Mouse (Mus musculus) forebrain, embryonic 16.5 days (tissue): ENCODE measurements around the gene Galnt6. TPM values are rescaled to one million over a fixed set of nuclear protein-coding genes. Genes with fewer than 3 reads are reported as not detected.

Source experiments
- ATAC-seq: fragments of 200-750 bp; cut with Nextera tagmentation; 2 replicates; pipeline ENCODE4 v1.8.0; 2017; ENCODE audit warnings: mild to moderate bottlenecking, moderate library complexity
- H3K27ac ChIP-seq: fragments of 300-500 bp; sonication (generic); 2 replicates; pipeline ENCODE4 v1.5.1; 2014; ENCODE audit warnings: low read length, control low read depth
- H3K27me3 ChIP-seq: fragments of 300-500 bp; sonication (generic); replicated peaks from 2 replicates; pipeline ENCODE4 v1.6.1; 2014; ENCODE audit warnings: low read length; ENCODE audit not compliant: control insufficient read depth, insufficient read depth
- H3K36me3 ChIP-seq: fragments of 300-500 bp; sonication (generic); 2 replicates; pipeline ENCODE4 v1.6.1; 2014; ENCODE audit not compliant: control insufficient read depth, insufficient read depth
- H3K4me1 ChIP-seq: fragments of 300-500 bp; sonication (generic); replicated peaks from 2 replicates; pipeline ENCODE4 v1.6.1; 2014; ENCODE audit warnings: low read length; ENCODE audit not compliant: control insufficient read depth, insufficient read depth
- H3K4me2 ChIP-seq: fragments of 300-500 bp; sonication (generic); 2 replicates; pipeline ENCODE4 v1.6.1; 2014; ENCODE audit warnings: mild to moderate bottlenecking, low read length, control low read depth
- H3K4me3 ChIP-seq: fragments of 300-500 bp; sonication (generic); replicated peaks from 2 replicates; pipeline ENCODE4 v1.5.1; 2014; ENCODE audit warnings: mild to moderate bottlenecking, low read length, control low read depth
- H3K9ac ChIP-seq: fragments of 300-500 bp; sonication (generic); replicated peaks from 2 replicates; pipeline ENCODE4 v1.6.1; 2014; ENCODE audit warnings: low read depth, low read length, control low read depth
- H3K9me3 ChIP-seq: fragments of 300-500 bp; sonication (generic); 2 replicates; pipeline ENCODE4 v1.6.1; 2016; ENCODE audit warnings: low read length; ENCODE audit not compliant: control insufficient read depth
- WGBS: fragments of 180-500 bp; shearing (Covaris S2); extraction: QIAGEN DNeasy Blood & Tissue Kit; methylation state at CpG from one replicate; pipeline ENCODE4 v1.1.7; 2014; 5-methylcytosine and 5-hydroxymethylcytosine counted together
- polyA plus RNA-seq: library from polyadenylated mRNA; unstranded; fragments of >200 nt; fragmentation: Nextera tagmentation; extraction: Ambion mirVana; gene quantifications from 2 replicates; pipeline ENCODE4 v1.2.1, GENCODE M21; 2015

Gene Galnt6
- polyA plus RNA-seq, 1 experiment from 2014 or later, result 0.34 TPM

DNA sequence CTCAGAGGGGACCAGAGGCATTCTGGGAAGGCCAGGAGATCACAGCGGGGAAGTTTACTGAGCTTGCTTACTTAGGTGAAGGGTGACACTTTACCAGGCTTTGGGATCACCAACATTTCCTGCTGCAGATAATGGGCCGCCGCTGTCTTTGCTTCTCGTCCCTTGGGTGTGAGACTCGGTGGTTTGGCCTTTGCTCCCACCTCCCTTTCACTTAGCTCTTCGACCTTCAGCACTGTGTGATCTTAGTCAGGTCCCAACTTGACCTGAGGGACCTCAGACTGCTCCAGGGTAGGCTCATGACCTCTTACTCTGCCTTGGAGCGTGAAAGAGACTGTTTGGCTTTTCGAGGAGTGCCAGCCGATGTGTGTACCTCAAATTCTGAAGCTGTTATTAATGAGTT lies 1.9 kb upstream of the Galnt6 start:
- WGBS, result 54% methylated on average over 9 of the region's 9 CpGs
- no peak overlapping the region for H3K4me3 ChIP-seq
- no peak overlapping the region for H3K27ac ChIP-seq
- H3K9ac ChIP-seq, result no peak overlapping the region
- peaks cover 9% of the 10 kb centered on the region for H3K4me1 ChIP-seq
- H3K9me3 ChIP-seq, result no peaks in the 10 kb centered on the region
- no peaks in the 10 kb centered on the region for H3K36me3 ChIP-seq
- H3K4me2 ChIP-seq, result no peak overlapping the region
- H3K27me3 ChIP-seq, result peaks cover 22% of the 10 kb centered on the region
- no peak for ATAC-seq

DNA sequence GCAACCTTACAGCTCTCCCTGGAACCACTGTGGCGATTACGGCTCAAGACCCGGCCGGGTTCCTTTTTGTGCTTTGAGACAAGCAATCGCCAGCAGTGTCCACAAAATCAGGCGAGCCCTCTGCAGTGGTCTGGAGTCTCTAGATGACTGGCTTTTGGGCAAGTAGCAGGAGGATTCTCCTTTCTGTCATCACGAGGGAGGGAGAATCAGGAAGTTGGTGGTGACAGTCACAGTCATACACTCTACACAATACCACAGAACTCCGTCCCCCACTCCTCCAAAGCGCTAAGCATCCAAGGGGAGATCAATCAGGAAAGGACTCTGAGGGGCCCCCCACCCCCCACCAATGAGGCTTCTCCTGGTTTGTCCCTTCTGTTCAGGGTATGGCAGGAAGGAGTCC lies 590 bp downstream of the Galnt6 start:
- H3K4me1 ChIP-seq, result peaks cover 9% of the 10 kb centered on the region
- WGBS, result 25% methylated on average over 9 of the region's 9 CpGs
- H3K9me3 ChIP-seq, result no peaks in the 10 kb centered on the region
- no peaks in the 10 kb centered on the region for H3K36me3 ChIP-seq
- peak overlapping the region; percentile 51 for H3K4me2 ChIP-seq
- H3K9ac ChIP-seq, result no peak overlapping the region
- no peak for ATAC-seq
- peaks cover 22% of the 10 kb centered on the region for H3K27me3 ChIP-seq
- H3K27ac ChIP-seq, result no peak overlapping the region
- H3K4me3 ChIP-seq, result peak overlapping the region; percentile 43

GRCm38 (mm10) chr15:100727834-100728233 lies 1.3 kb downstream of the Galnt6 start:
- H3K27me3 ChIP-seq, result peaks cover 22% of the 10 kb centered on the region

GRCm38 (mm10) chr15:100726721-100727120 lies 2.5 kb downstream of the Galnt6 start:
- 84% methylated on average over 11 of the region's 11 CpGs for WGBS
- Histone ChIP-seq H3K36me3 (no peaks in the 10 kb centered on the region), H3K4me1 (peaks cover 9% of the 10 kb centered on the region), H3K4me3 (no peak overlapping the region), H3K27ac (no peak overlapping the region), H3K9me3 (no peaks in the 10 kb centered on the region), H3K27me3 (peaks cover 22% of the 10 kb centered on the region), H3K9ac (no peak overlapping the region), H3K4me2 (no peak overlapping the region)
- no peak for ATAC-seq

More at GRCm38 (mm10) chr15:100727834-100728233, 1.3 kb downstream of the Galnt6 start:
- ATAC-seq, result no peak
- Histone ChIP-seq H3K9ac (no peak overlapping the region), H3K4me2 (no peak overlapping the region), H3K27ac (no peak overlapping the region), H3K4me3 (no peak overlapping the region), H3K36me3 (no peaks in the 10 kb centered on the region), H3K4me1 (peaks cover 9% of the 10 kb centered on the region), H3K9me3 (no peaks in the 10 kb centered on the region)
- WGBS, result 83% methylated on average over 11 of the region's 11 CpGs

DNA sequence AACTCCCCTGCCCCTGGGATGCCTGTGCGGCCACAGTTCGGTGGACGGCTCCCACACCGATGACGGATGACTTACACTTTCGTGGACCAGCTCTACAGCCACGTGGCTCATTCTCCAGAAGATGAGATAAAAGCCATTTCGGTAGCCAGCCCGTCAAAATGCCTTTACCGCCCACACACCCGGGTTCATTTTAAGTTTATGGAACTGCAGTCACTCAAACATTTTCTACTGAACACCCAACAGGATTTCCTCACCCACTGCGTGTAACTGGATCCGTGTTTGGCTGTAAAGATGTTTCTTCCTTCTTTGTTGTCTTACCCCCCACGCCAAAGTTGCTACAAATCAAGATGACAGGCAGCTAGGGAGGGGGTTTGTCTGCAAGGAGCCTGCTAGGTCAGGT lies 5.7 kb downstream of the Galnt6 start:
- Histone ChIP-seq H3K36me3 (no peaks in the 10 kb centered on the region), H3K4me1 (no peaks in the 10 kb centered on the region), H3K4me2 (no peak overlapping the region), H3K4me3 (no peak overlapping the region), H3K9ac (no peak overlapping the region), H3K27me3 (peaks cover 10% of the 10 kb centered on the region), H3K9me3 (no peaks in the 10 kb centered on the region), H3K27ac (no peak overlapping the region)
- ATAC-seq, result no peak
- 82% methylated on average over 14 of the region's 14 CpGs for WGBS

- Histone ChIP-seq H3K4me1 (no peaks in the 10 kb centered on the region), H3K27ac (no peak overlapping the region), H3K9ac (no peak overlapping the region), H3K4me2 (no peak overlapping the region), H3K27me3 (peaks cover 2% of the 10 kb centered on the region), H3K36me3 (no peaks in the 10 kb centered on the region), H3K4me3 (no peak overlapping the region), H3K9me3 (no peaks in the 10 kb centered on the region)
- 77% methylated on average over 6 of the region's 6 CpGs for WGBS
- no peak for ATAC-seq
These were observed 6.6 kb downstream of the Galnt6 start for GRCm38 (mm10) chr15:100722564-100722963.

DNA sequence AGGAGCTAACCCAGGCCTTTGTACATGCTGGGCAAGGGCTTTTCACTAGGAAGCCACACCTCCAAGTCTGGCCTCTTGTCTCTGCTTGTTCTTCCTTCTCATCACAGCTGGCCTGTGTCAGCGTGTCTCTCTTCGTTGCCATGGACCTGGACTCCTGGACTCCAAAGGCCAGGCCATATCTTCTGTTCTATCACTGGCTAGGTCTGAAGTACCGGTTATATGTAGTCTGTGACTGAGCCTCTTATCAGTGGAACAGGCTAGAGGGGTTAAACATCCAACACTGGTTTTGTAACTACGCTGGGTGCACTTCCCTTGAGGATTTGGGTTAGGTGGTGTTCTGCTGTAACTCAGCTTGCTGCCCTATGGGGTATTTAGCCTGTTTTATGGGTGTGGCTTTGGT lies 7.2 kb downstream of the Galnt6 start:
- no peak for ATAC-seq
- H3K4me1 ChIP-seq, result no peaks in the 10 kb centered on the region
- no peaks in the 10 kb centered on the region for H3K9me3 ChIP-seq
- no peak overlapping the region for H3K4me3 ChIP-seq
- H3K9ac ChIP-seq, result no peak overlapping the region
- no peak overlapping the region for H3K27ac ChIP-seq
- 58% methylated on average over 4 of the region's 4 CpGs for WGBS
- H3K4me2 ChIP-seq, result no peak overlapping the region
- no peaks in the 10 kb centered on the region for H3K27me3 ChIP-seq
- H3K36me3 ChIP-seq, result no peaks in the 10 kb centered on the region

- H3K27me3 ChIP-seq, result no peaks in the 10 kb centered on the region
- no peaks in the 10 kb centered on the region for H3K36me3 ChIP-seq
- no peak overlapping the region for H3K4me3 ChIP-seq
- WGBS, result 89% methylated on average over 5 of the region's 5 CpGs
- H3K4me1 ChIP-seq, result no peaks in the 10 kb centered on the region
- H3K4me2 ChIP-seq, result no peak overlapping the region
- H3K9me3 ChIP-seq, result no peaks in the 10 kb centered on the region
- H3K9ac ChIP-seq, result no peak overlapping the region
- no peak for ATAC-seq
- H3K27ac ChIP-seq, result no peak overlapping the region
These were observed 7.7 kb downstream of the Galnt6 start for GRCm38 (mm10) chr15:100721445-100721844.

DNA sequence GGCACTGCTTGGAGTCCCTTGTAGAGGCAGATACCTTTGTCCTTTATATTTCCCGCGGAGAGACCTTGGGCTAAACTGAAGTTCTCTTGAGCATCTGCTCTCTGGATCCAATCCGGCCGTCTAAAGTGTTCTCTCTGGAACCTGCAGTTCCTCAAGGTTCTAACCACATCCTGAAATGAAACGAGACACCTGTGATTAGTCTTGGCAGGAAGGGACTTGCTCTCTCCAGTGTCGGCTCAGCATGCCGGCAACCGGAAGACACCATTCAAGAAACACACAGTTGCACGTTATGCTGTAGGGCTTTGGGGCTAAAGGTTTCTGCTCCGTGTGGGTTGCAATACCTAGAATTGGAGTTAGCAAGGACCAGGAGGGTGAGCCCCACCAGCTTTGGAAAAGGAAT lies 9.1 kb downstream of the Galnt6 start:
- no peak overlapping the region for H3K4me2 ChIP-seq
- no peak overlapping the region for H3K9ac ChIP-seq
- H3K36me3 ChIP-seq, result no peaks in the 10 kb centered on the region
- H3K27me3 ChIP-seq, result no peaks in the 10 kb centered on the region
- no peaks in the 10 kb centered on the region for H3K9me3 ChIP-seq
- H3K27ac ChIP-seq, result no peak overlapping the region
- ATAC-seq, result no peak
- WGBS, result 91% methylated on average over 10 of the region's 10 CpGs
- H3K4me1 ChIP-seq, result no peaks in the 10 kb centered on the region
- H3K4me3 ChIP-seq, result no peak overlapping the region

- Histone ChIP-seq H3K9me3 (no peaks in the 10 kb centered on the region), H3K4me3 (no peak overlapping the region), H3K27ac (no peak overlapping the region), H3K36me3 (no peaks in the 10 kb centered on the region), H3K27me3 (no peaks in the 10 kb centered on the region), H3K4me2 (no peak overlapping the region), H3K9ac (no peak overlapping the region), H3K4me1 (no peaks in the 10 kb centered on the region)
- 94% methylated on average over 5 of the region's 5 CpGs for whole genome bisulfite sequencing
- no peak for ATAC-seq
These were observed 10.0 kb downstream of the Galnt6 start for GRCm38 (mm10) chr15:100719217-100719616.
